Mouse (Mus musculus) effector memory CD4-positive, alpha-beta T cell, adult 5 months (primary cell): ENCODE results near the gene Zpld1. TPM values are rescaled to one million over a fixed set of nuclear protein-coding genes. Genes with fewer than 3 reads are reported as not detected.

Source experiments
- polyA plus RNA-seq: library from polyadenylated mRNA; unstranded; fragments of 100-300 nt; shearing (Covaris generic); gene quantifications from one replicate; pipeline ENCODE4 v1.2.1, GENCODE M21; 2017

Zpld1 gene
- polyA plus RNA-seq: not detected

GRCm38 (mm10) chr16:55297886-55298285 is at the start of gene Zpld1:
TSS of gene Zpld1 (minus strand) at chr16:55297986.

